Mouse (Mus musculus): ENCODE measurements around the gene Fads3.

Fads3 gene

GRCm38 (mm10) chr19:10108666-10109065 lies 67.3 kb downstream of the Fads3 start:
- DNase-seq (ENCODE audit: low spot score in 2 of 2): no peak

Measured in right cerebral cortex, postnatal 10 days (tissue).